Mouse (Mus musculus) layer of hippocampus, adult 9-11 months (tissue): ENCODE data around the gene Inf2.

ENCODE experiments used
- DNase-seq: peaks from one replicate; pipeline ENCODE4 v3.0.0; 2022

Gene Inf2

DNA sequence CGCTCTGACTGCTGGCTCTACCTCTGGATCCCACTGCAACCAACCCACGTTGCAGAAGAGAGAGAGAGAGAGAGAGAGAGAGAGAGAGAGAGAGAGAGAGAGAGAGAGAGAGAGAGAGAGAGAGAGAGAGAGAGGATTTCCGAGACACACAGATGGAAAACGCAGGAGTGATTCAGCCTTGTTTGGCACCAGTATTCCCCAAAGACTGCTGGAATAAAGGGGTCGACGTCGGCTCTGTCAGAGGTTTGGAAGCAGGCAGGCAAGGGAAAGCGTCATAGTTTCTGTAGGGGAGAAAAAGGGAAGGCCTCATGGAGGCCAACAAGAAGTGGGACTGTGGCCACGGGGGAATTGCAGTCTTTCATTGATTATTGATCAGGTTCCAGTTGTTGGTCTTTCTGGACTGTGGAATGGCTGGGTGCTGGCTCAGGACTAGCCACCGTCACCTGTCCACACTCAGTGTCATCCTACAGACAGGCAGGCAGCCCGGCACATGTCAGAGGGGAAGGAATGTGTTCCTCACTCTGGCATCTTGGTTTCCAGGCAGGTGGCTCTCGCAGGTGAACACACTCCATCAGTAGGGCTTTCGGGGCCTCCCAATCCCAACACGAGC lies 8.4 kb downstream of the Inf2 start:
- no peak for DNase-seq

DNA sequence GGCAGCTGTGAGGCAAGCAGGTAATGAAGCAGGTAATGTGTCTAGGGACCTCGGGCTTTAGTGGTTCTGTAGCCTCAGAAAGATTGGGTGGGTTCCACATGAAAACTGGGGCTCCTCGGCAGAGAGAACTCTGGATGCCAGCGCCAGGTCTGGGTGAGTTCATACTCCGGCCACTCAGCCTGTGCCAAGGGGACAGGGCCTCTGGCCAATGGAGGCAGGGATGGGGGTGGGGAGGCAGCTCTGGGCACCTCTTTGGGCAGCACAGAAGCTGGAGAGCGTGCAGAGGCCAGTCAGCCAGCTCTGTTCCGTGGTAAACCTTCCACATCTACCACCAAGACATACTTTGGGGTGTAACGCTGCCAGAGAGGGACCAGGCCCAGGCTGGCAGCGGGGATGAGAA lies 9.0 kb downstream of the Inf2 start:
- no peak for DNase-seq

DNA sequence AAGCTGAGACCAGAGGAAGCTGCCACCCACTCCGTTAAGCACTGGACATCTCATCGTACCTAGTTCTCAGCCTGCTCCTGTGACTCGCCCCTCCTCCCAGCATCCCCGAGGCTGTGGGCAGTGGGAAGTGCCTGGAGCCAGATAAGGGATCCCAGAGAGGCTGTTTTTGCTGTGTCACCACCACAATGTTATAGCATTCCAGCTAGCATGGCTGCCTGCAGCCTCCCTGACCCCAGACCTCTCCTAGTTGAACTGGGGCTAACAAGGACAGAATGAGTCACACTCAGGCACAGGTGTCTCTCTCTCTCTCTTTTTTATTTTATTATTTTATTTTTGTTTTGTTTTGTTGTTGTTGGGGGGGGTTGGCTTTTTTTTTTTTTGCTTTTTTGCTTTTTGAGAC lies 10.6 kb downstream of the Inf2 start:
- DNase-seq, result no peak

DNA sequence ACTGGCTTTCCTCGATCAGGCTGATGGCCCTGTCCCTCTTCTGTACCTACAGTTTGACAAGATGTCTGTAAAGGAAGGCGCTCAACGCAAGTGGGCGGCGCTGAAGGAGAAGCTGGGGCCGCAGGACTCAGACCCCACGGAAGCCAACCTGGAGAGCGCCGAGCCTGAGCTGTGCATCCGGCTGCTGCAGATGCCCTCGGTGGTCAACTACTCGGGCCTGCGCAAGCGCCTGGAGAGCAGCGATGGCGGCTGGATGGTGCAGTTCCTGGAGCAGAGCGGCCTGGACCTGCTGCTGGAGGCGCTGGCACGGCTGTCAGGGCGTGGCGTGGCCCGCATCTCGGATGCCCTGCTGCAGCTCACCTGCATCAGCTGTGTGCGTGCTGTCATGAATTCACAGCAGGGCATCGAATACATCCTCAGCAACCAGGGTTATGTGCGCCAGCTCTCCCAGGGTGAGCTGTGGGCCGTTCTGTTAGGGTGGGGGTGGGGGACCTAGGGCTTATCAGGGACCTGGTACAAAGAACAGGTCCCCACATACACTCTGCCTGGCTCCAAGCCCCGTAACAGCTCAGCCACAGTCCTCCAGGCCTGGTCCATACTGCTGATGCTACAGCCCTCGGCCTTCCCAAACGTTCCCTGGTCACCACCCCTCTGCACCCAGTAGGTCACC lies 11.5 kb downstream of the Inf2 start:
- DNase-seq, result no peak

DNA sequence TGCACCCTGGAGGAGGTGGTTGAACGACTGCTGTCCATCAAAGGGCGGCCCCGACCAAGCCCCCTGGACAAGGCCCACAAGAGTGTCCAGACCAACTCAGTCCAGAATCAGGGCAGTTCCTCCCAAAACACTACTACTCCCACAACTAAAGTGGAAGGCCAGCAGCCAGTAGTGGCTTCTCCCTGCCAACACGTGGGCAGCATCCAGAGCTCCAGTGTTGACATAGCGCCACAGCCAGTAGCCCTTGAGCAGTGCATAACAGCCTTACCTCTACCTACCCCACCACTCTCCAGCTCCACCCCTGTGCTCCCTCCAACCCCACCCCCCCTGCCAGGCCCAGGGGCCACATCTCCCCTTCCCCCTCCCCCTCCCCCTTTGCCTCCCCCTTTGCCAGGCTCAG lies 15.4 kb downstream of the Inf2 start:
- no peak for DNase-seq

DNA sequence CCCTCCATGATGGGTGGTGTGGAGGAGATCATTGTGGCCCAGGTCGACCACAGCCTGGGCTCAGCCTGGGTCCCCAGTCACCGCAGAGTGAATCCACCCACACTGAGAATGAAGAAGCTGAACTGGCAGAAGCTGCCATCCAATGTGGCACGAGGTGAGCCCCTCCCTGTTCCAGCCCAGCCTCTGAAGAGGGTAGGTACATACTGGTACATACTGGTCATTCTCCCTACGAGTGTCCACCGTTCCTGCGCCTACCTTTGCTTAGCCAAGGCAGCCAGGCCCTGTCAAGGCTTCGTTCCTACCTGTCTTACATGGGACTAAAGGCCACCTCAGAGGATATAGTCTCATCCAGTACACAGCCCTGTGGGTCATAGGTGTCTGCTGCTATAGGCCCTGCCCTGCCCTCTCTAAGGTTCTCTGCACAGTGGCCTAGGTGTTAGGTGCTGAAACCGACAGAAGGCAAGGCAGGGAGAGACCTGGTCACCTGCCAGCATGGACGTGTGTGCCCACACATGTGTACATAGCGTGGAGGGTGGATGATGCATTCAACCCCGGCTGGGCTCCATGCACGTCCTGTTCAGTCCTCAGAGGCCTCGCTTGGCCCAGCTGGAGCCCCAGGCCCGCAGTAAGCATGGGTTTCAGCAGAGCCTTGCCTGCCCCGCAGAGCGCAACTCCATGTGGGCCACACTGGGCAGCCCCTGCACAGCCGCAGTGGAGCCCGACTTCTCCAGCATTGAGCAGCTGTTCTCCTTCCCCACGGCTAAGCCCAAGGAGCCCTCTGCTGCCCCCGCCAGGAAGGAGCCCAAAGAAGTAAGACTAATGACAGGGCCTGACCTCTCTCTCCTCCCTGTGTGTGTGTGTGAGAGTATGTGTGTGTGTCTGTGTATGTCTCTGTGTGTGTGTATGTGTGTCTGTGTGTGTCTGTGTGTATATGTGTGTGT lies 16.4 kb downstream of the Inf2 start:
- DNase-seq, result no peak

DNA sequence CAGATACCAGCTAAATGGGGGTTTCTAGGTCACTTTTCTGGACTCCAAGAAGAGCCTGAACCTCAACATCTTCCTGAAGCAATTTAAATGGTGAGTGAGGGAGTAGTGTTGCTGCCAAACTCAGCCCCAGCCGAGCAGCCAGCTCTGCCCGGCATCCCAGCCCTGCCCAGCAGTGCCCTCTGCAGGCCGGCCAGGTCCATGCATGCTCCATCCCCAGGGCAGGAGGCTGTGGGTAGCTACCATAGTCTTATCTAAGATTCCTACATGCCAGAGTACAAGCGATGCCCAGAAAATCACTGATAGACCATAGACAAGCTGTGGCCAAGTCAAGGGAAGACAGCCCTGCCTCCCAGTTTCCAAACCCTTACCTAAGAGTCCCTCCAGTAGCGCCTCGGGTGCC lies 17.2 kb downstream of the Inf2 start:
- DNase-seq, result peak; percentile 70

DNA sequence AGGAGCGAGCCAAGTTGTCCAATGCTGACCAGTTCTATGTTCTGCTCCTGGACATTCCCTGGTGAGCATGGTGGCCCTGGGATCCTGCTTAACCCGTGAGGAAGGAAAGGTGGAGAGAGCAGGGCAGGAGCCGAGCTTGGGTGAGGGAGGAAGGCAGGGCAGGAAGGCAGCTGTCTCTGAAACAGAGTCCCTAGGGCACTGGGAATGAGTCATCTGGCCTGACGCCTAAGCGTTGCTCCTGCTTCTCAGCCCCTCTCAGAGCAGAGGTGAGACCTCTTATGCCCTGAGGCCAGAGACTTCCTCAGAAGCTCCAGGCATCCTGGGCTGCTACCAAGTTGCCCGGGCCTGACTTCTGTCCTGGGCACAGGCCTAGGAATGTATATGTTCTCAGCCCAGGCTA lies 18.4 kb downstream of the Inf2 start:
- no peak for DNase-seq

DNA sequence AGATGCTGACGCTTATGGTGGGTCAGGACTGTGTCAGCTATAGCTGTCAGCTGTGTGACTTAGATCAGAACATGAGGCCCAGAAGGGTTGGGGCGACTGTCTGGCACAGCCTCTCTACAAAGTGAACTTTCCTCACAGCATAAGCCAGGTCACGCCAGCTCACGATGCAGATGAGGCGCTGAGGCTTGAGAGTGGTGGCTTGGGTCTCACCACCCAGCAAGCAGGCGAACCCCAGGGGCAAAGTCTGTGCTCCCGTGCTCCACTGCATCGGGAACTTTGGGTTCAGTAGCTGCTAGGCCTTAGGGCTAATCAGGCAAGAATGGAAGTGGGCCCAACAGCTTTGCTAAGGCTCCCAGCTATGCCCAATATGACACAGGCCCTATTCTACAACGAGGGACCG lies 20.4 kb downstream of the Inf2 start:
- DNase-seq, result no peak

DNA sequence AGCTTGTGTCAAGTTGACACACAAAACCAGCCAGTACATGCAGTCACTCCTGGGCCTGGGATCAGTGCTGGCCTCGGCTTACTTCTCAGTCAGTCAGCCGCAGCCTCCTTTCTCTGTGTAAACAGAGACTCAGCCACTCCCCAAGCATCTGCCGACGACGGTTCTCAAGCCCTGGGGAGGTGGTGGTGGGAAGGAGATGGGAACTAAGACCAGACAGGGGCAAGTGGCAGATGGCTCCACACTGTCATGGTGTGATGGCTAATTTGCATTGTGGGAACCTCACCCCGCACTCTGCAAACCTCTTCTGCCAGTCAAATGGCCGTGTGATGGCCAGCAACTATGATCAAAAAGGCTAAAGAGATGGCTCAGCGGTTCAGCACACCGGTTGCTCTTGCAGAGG lies 28.1 kb downstream of the Inf2 start:
- DNase-seq, result no peak

DNA sequence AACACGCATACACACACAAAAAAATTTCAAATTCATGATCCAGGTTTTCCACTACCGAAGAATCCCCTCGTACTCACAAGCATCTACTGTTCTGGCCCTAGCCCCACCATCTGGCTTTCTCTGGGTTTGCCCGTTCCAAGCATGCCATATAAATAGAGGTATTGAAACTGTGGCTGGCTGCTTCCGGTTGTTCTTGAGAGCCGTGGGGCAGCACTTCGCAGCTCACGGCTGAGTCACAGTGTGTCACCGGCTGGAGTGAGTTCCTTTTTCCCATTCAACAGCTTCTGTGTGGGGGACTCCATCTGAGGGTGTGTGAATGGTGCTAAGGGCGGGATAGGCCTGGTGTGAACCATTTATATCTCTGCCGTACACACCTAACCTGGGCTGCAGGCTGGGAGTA lies 28.6 kb downstream of the Inf2 start:
- peak; percentile 91 for DNase-seq

DNA sequence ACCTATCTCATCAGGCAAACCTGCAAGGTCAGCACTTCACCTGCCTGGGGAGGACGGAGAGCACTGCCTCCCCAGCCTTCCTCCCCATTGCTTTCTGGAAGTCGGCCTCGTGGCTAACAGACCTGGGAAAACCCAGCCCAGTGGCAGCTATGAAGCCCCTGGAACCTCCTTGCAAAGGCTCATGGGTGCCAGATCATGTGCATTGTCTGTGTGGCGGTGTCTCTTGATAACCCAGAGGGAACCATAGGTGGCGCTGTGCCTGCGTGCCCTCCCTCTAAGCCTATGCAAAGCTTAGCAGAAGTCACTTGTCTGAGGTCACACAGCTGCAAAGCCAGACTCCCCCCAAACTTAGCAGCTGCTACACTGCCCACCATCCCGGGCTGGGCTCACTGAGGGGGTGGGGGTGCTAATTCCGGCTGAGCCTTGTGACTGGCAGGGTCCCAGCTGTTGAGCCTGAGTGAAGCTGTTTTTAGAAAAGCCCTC lies 29.4 kb downstream of the Inf2 start:
- peak; percentile 84 for DNase-seq

DNA sequence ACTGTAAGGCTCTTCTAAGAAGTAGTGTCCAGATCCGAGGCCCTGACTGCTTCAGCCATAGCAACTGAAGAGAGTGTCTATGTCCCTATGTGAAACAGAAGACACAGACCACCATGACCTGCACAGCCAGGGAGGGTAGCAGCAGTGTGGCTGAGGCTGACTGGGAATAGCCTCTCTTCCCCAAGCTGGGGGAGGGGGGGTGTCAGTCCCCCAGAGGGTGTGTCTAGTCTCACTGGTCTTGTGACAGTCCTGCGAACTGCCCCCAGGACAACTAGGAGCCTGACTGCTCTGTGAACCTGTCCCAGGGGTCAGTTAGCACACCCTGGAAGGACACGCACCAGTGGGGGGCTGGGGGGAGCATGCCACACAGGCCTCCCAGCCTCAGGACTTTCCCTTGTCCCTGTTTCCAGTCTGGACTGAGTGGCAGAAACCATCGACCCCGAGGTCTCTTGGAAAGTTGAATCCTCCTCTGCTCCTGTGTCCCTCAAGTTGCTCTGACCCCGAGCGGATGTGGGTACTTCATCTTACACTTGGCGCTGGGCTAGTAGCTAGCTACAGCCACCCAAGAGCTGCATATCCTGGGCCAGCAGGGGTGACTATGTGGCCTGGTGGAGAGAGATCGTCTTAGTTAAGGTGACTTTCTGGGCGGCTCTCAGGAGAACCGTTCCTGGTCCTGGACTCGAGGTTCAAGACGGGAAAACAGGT lies 30.5 kb downstream of the Inf2 start:
- peak; percentile 60 for DNase-seq

DNA sequence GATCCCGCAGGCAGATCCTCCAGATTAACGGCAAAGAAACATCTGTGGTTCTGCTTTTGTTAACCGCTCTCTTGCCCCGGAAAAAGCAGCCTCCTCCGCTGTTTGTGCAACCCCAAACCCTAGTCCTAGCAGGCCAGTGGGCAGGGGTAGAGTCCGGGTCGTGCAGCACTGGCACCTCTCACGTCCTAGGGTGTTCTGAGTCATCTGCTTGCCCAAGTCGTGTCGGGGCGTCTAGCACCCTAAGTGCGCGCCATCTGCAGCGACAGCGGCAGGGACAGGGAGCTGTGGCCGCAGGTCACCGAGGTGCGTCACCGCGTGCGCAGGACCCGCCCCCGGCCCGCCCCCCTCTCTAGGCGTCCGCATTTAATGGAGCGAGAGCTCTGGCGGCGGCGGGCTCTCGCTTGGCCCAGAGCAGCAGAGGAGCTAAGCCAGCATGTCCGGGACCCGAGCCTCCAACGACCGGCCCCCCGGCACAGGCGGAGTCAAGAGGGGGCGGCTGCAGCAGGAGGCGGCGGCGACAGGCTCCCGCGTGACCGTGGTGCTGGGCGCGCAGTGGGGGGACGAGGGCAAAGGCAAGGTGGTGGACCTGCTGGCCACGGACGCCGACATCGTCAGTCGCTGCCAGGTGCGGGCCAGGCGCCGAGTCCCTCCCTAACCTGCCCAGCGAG lies 31.2 kb downstream of the Inf2 start, which contains the start of gene Adssl1:
Gene Adssl1, plus strand, starts transcription at position 360 of the 668 bp plus-strand sequence.
- peak; percentile 71 for DNase-seq

DNA sequence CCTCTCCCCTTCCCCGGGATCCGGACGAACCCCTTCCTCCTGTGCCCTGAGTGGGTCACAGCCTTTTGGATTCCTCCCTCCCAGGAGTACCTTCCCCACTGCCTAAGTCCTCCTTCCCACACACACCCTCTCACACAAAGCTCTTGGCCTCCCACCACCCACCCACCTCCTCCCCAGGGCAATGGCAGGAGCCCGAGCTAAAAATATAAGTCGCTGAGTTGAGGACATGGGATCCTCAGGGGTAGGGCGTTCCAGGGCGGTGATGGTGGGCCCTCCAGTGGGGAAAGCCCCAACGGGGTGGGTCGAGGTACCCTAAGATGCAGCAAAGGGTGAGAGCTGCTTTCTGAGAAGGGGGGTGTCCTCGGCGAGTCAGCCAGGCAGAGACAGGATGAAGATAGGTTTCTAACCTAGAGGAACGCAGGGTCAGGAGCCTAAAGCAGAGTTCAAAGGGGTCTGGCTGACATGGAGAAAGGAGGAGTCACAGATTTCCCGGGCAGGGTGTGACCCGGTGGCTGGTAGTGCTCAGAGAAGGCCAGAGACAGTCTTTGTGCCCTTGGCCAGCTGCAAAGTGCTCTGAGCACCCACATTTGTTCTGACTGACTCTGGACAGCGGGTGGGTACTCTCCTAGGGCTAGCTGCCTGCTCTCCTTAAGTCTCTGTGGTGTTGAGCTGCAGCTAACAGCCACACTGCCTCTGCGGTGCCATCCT lies 31.9 kb downstream of the Inf2 start:
- no peak for DNase-seq

DNA sequence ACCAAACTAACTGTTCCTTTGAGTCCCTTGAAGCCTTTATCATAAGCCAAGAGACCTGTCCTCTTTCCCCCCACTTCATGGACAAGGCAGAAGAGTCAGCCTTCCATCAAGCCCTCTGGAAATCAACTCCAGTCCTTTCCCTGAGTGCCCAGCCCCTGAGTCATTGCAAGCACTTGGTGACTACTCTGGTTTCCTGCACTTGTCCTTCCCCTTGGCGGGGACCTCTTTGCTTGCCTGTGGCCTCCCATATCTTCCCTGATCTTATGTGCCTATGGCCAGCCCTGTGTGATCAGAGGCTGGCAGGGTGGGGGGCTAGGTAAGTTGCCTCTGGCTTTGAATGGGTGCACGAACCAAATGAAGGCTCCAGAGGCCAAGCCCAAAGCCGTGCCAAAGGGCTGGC lies 33.3 kb downstream of the Inf2 start:
- DNase-seq, result no peak

DNA sequence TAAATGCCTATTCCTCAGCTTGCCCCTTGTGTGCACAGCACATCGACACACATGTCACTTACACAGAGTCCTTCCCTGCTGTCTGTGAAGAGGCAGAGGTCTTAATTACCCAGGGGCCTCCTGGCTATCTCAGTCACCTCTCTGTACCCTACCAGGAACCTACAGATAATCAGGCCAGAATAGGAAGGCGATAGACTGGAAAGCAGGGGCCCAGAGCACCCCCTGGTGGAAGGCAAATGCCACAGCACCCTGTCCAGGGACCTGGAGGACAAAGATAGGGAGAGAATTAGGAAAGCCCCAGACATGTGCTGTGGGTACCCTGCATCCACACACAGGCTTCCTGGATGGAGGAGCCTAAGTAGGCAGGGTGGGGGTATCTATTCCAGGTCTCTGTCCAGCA lies 35.2 kb downstream of the Inf2 start:
- DNase-seq, result no peak

DNA sequence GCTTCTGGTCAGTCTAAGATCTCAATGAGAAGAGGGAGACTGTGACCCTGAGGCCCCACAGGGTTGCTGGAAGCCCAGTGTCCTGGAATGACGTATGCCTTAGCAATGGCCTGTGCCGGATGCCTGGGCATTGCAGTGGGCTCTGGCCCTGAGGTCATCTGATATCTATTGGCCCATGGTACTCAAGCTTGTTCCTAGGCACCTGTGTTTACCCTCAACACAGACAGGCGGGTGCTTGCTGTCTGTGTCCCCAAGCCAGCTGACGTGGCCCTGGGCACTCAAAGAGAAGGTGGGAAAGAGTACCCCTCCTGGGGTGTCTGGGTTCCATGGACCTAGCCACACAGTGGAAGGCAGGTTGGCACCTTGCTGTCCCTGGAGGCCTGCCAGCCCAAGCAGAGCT lies 37.1 kb downstream of the Inf2 start:
- no peak for DNase-seq

DNA sequence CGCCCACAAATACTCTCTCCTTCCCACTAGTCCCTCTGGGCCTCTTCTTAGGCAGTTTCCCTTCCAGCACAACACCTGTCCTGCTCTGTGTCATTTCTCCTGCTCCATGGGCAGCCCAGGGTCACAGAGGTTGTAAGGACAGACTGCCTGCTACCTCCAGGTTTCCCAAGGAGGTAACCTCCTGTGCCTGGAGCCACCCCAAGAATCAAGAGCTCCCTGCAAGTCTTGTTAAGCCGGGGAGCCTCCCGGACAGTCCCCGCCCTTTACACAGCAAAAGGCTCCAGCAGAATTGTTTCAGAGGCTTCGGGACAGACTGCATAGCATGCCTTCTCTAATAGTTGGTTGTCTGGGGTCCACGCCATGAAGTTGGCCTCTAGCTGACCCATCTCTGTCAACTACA lies 37.9 kb downstream of the Inf2 start:
- DNase-seq, result no peak

DNA sequence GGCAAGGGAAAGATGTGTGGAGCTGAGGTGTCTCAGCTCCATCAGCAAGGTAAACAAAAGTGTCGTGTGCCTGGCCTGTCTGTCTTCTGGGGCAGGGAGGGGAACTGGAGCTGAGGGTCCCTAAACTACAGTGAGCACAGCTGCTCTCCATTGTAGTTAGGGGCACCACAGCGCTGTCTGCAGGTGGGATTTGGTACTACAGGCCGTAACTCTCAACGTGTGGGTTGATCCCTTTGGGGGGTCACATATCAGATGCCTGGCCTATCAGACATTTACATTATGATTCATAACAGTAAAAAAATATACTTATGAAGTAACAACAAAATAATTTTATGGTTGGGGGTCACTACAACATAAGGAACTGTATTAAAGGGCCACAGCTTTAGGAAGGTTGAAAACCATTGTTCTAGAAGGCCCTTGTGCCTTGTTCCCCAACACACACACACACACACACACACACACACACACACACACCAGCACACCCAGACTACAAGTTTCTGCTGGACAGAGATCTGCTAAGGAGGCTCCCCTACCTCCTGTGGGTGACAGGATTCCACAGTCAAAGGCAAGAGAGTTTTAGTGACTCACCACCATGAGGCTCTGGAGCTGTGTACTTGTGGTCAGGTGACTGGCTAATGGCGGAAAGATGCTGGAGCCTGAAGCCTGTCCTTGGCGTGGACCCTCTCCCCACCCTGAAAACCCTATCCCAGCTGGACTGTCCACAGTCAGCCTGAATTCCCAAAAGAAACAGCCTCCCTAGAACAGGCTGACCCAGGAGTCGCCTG lies 38.7 kb downstream of the Inf2 start:
- no peak for DNase-seq

DNA sequence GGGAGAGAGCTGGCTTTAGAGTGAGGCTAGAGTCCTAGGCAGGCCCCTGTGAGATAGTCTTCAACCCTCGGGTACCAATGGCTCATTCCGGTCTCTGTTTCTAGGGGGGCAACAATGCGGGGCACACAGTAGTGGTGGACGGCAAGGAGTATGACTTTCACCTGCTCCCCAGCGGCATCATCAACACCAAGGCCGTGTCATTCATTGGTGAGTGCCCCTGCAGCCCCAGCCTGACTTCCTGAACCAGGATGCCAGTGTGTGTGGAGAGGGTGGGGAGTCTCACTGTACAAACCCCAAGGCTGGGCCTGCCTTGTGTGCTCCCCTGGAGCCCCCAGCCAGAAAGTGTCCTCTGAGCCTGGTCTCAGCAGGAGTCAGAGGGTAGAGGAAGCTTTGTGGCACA lies 39.6 kb downstream of the Inf2 start:
- DNase-seq, result no peak
